Mouse (Mus musculus) kidney, postnatal 0 days (tissue): Measurements from ENCODE around the gene Galnt14. TPM values are rescaled to one million over a fixed set of nuclear protein-coding genes. Genes with fewer than 3 reads are reported as not detected.

Source experiments
- ATAC-seq: fragments of 200-750 bp; cut with Nextera tagmentation; replicated peaks from 2 replicates; pipeline ENCODE4 v1.8.0; 2017; ENCODE audit warnings: low read depth, moderate number of reproducible peaks, moderate TSS enrichment, moderate library complexity; ENCODE audit not compliant: low FRiP score
- DNase-seq: peaks from one replicate; pipeline ENCODE4 v3.0.0-alpha.2; 2016; ENCODE audit warnings: low spot score
- H3K27ac ChIP-seq: fragments of 300-500 bp; sonication (generic); 2 replicates; pipeline ENCODE4 v1.5.1; 2014; ENCODE audit warnings: mild to moderate bottlenecking
- H3K27me3 ChIP-seq: fragments of 300-500 bp; sonication (generic); 2 replicates; pipeline ENCODE4 v1.6.1; 2014; ENCODE audit warnings: low read length, mixed read lengths; ENCODE audit not compliant: insufficient read depth
- H3K36me3 ChIP-seq: fragments of 300-500 bp; sonication (generic); 2 replicates; pipeline ENCODE4 v1.6.1; 2014; ENCODE audit warnings: low read length, mixed read lengths; ENCODE audit not compliant: insufficient read depth
- H3K4me1 ChIP-seq: fragments of 300-500 bp; sonication (generic); replicated peaks from 2 replicates; pipeline ENCODE4 v1.6.1; 2014; ENCODE audit warnings: antibody characterized with exemption, low read length, mixed read lengths; ENCODE audit not compliant: insufficient read depth
- H3K4me2 ChIP-seq: fragments of 300-500 bp; sonication (generic); 2 replicates; pipeline ENCODE4 v1.6.1; 2014; ENCODE audit warnings: mild to moderate bottlenecking, low read length, moderate library complexity, mixed read lengths
- H3K4me3 ChIP-seq: fragments of 300-500 bp; sonication (generic); replicated peaks from 2 replicates; pipeline ENCODE4 v1.5.1; 2014; ENCODE audit warnings: low read depth, low read length
- H3K9ac ChIP-seq: fragments of 300-500 bp; sonication (generic); 2 replicates; pipeline ENCODE4 v1.6.1; 2014; ENCODE audit warnings: low read depth, low read length
- H3K9me3 ChIP-seq: fragments of 300-500 bp; sonication (generic); replicated peaks from 2 replicates; pipeline ENCODE4 v1.6.1; 2016; ENCODE audit warnings: low read length, inconsistent platforms, mixed read lengths
- CTCF ChIP-seq: IDR thresholded peaks from 2 replicates; pipeline ENCODE4 v1.5.1; 2016; ENCODE audit warnings: antibody characterized with exemption, low read depth, mild to moderate bottlenecking, moderate library complexity
- WGBS: fragments of 180-500 bp; shearing (Covaris S2); extraction: QIAGEN DNeasy Blood & Tissue Kit; methylation state at CpG from one replicate; pipeline ENCODE4 v1.1.7; 2014; 5-methylcytosine and 5-hydroxymethylcytosine counted together
- polyA plus RNA-seq: library from polyadenylated mRNA; unstranded; fragments of >200 nt; fragmentation: Nextera tagmentation; extraction: Ambion mirVana; gene quantifications from 2 replicates; pipeline ENCODE4 v1.2.1, GENCODE M21; 2015

Galnt14 gene
- 19.3 and 24.0 TPM in 2 replicates for polyA plus RNA-seq

- DNase-seq (peak; percentile 73), ATAC-seq (peak; percentile 76)
- Histone ChIP-seq H3K27me3 (0 out of 2 replicates have a peak, but pooled peaks cover 3% of the 10 kb centered on the region), H3K4me1 (0 out of 2 replicates have a peak, but pooled peaks cover 6% of the 10 kb centered on the region), H3K9ac (peak within 1 kb of the TSS; percentile 48), H3K36me3 (no peaks in the 10 kb centered on the region), H3K27ac (peak within 1 kb of the TSS; percentile 36; the same call in 1 of the 2 replicates), H3K9me3 (no peaks in the 10 kb centered on the region), H3K4me3 (peak within 1 kb of the TSS; percentile 54), H3K4me2 (peak within 1 kb of the TSS; percentile 91)
- TF ChIP-seq CTCF, result peak; percentile 74
- WGBS, result under 1% methylated on average over 74 of the region's 75 CpGs
Measured at GRCm38 (mm10) chr17:73710042-73710911, at the start of gene Galnt14. Gene Galnt14 (minus strand): TSS chr17:73710453.

- Histone ChIP-seq H3K4me1 (no peaks in the 10 kb centered on the region), H3K36me3 (no peaks in the 10 kb centered on the region), H3K4me2 (no peak overlapping the region), H3K9ac (no peak overlapping the region), H3K9me3 (no peaks in the 10 kb centered on the region), H3K27ac (no peak overlapping the region), H3K27me3 (no peaks in the 10 kb centered on the region), H3K4me3 (no peak overlapping the region)
- whole genome bisulfite sequencing, result 4% methylated on average over 6 of the region's 6 CpGs
- DNase-seq, result peak; percentile 92
- 0 out of 2 replicates have a peak, but pooled peaks have one; percentile 54 for ATAC-seq
- TF ChIP-seq CTCF, result peak; percentile 99
Measured at GRCm38 (mm10) chr17:73743681-73744311, 33.5 kb upstream of the Galnt14 start.

- peak; percentile 67 for DNase-seq
- 56% methylated on average over 8 of the region's 8 CpGs for WGBS
Measured at GRCm38 (mm10) chr17:73723885-73724682, 13.8 kb upstream of the Galnt14 start.

GRCm38 (mm10) chr17:73719021-73719748 lies 8.9 kb upstream of the Galnt14 start:
- Histone ChIP-seq H3K4me1 (no peaks in the 10 kb centered on the region), H3K4me3 (no peak overlapping the region), H3K36me3 (no peaks in the 10 kb centered on the region), H3K9ac (no peak overlapping the region), H3K27me3 (no peaks in the 10 kb centered on the region), H3K9me3 (no peaks in the 10 kb centered on the region), H3K27ac (no peak overlapping the region), H3K4me2 (no peak overlapping the region)
- no peak for DNase-seq
- TF ChIP-seq CTCF, result no peak
- no peak for ATAC-seq
- 84% methylated on average over 2 of the region's 2 CpGs for WGBS

More at GRCm38 (mm10) chr17:73723885-73724682, 13.8 kb upstream of the Galnt14 start:
- H3K27ac ChIP-seq, result no peak overlapping the region
- no peak overlapping the region for H3K4me2 ChIP-seq
- no peak overlapping the region for H3K4me3 ChIP-seq
- no peaks in the 10 kb centered on the region for H3K36me3 ChIP-seq
- no peaks in the 10 kb centered on the region for H3K27me3 ChIP-seq
- H3K9me3 ChIP-seq, result no peaks in the 10 kb centered on the region
- no peaks in the 10 kb centered on the region for H3K4me1 ChIP-seq
- H3K9ac ChIP-seq, result no peak overlapping the region
- peak; percentile 74 for TF ChIP-seq CTCF
- ATAC-seq, result no peak

DNA sequence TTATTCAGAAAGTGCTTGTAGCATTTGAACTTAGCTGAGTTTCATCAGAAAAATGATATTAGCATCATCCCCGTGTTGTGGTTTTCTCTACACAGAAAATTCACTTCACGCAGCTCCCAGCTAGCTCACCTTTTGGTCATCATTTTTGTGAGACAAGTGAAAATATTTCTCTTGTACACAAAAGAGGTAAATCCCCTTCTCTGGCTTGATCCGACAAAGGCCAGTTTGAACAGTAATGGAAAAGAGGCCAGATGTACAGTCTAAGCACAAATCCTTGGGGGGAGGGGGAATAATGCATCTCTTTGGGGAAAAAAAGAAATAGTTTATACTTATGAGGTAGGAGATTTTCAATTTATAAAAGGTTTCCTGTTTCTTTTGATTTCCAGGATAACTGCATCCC lies 6.4 kb upstream of the Galnt14 start:
- no peaks in the 10 kb centered on the region for H3K27me3 ChIP-seq
- H3K4me3 ChIP-seq, result no peak overlapping the region
- ATAC-seq, result no peak
- H3K27ac ChIP-seq, result no peak overlapping the region
- no peak overlapping the region for H3K4me2 ChIP-seq
- TF ChIP-seq CTCF, result no peak
- no peak for DNase-seq
- WGBS, result 78% methylated on average over 3 of the region's 3 CpGs
- H3K36me3 ChIP-seq, result no peaks in the 10 kb centered on the region
- no peaks in the 10 kb centered on the region for H3K9me3 ChIP-seq
- H3K9ac ChIP-seq, result no peak overlapping the region
- H3K4me1 ChIP-seq, result no peaks in the 10 kb centered on the region
